Mouse (Mus musculus) ES-Bruce4 (cell line): ENCODE data around the gene Fam205c.

Source experiments
- CTCF ChIP-seq: IDR thresholded peaks from one replicate; pipeline ENCODE4 v1.8.1; 2011; ENCODE audit warnings: low read depth, low read length
- EP300 ChIP-seq: IDR thresholded peaks from 2 replicates; pipeline ENCODE4 v1.6.1; 2011; ENCODE audit warnings: low read depth, low read length; ENCODE audit not compliant: insufficient read depth
- POLR2A ChIP-seq: IDR thresholded peaks from one replicate; pipeline ENCODE4 v1.8.1; 2011; ENCODE audit warnings: low read length; ENCODE audit not compliant: insufficient read depth

DNA sequence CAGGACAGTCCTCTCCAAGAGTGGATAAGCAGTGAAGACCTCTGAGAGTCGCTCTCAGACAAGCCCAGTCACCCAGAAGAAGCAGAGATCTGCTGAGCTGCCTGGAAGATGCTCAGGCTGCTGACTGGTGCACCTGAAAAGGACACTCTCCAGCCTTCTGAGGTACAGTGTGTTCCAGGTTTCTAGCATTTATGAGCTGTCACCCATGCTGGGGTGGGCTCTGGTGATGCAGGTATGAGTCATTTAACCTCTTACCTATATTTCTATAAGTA lies 6.6 kb upstream of the Fam205c start:
- TF ChIP-seq EP300 (no peak), CTCF (no peak), POLR2A (no peak)
